In genomic region chr1:161931817-161932216, GRCm38 (mm10) we compare ENCODE assay signal across 31 mouse cellular contexts. TPM values are rescaled to one million over a fixed set of nuclear protein-coding genes. Genes with fewer than 3 reads are reported as not detected.
DNase-seq lines count a peak whose midpoint lies in the region; ATAC-seq lines count a peak whose summit lies in the region.
"Had no signal": no experiment of that assay in that cellular context is flagged by ENCODE, and none has a peak within 500 bp of the region (broad histone marks: within the 10 kb centered on the region; RNA-seq: fewer than 3 reads in every experiment).

No protein-coding gene starts in this region.

- peak; percentile 11 to 12 for DNase-seq in cerebellum, postnatal 14 days
- no peak for DNase-seq in cerebellum, adult 9-11 months
- peak; percentile 18 for DNase-seq in brain, adult 2 months (ENCODE audit: low read depth, low spot score)
- peak; percentile 11 to 17 for DNase-seq in layer of hippocampus, postnatal 10 days (ENCODE audit: low spot score in 2 of 2)
- DNase-seq in spleen, adult 18-20 months = no peak
- DNase-seq in liver = no peak
- DNase-seq: adrenal gland, postnatal 10 days; cerebellum, adult 9-10 months; heart, postnatal 10 days; kidney, adult 2 months; lung, postnatal 36 days; midbrain, embryonic 14.5 days; right cerebral cortex, adult 18-20 months; right cerebral cortex, postnatal 4 days had no signal

- 0 out of 2 replicates have a peak overlapping the region, but pooled peaks have one; percentile 25 for H3K27ac ChIP-seq in hindbrain, embryonic 15.5 days (replicated peaks)
- H3K27ac ChIP-seq in hindbrain, embryonic 12.5 days = no peak overlapping the region
- H3K27ac ChIP-seq: kidney, postnatal 0 days; limb, embryonic 15.5 days; liver, embryonic 15.5 days; lung, embryonic 15.5 days; neural tube, embryonic 12.5 days; stomach, postnatal 0 days had no signal

- peak overlapping the region; percentile 29 for H3K4me2 ChIP-seq in hindbrain, embryonic 15.5 days
- no peak overlapping the region for H3K4me2 ChIP-seq in hindbrain, embryonic 12.5 days (replicated peaks)
- H3K4me2 ChIP-seq: heart, embryonic 11.5 days; limb, embryonic 15.5 days; liver, embryonic 15.5 days; lung, embryonic 15.5 days; neural tube, embryonic 12.5 days had no signal

- ATAC-seq in hindbrain, embryonic 15.5 days (ENCODE audit: low FRiP score, low read depth) = 0 out of 2 replicates have a peak, but pooled peaks have one; percentile 34
- ATAC-seq in hindbrain, embryonic 12.5 days (ENCODE audit: low FRiP score) = no peak

- 67% methylated on average over 10 of the region's 10 CpGs for WGBS in hindbrain, embryonic 15.5 days
- 76% methylated on average over 10 of the region's 10 CpGs for WGBS in hindbrain, embryonic 12.5 days

- no peaks in the 10 kb centered on the region for H3K36me3 ChIP-seq in hindbrain, embryonic 15.5 days
- no peaks in the 10 kb centered on the region for H3K36me3 ChIP-seq in hindbrain, embryonic 12.5 days
- H3K36me3 ChIP-seq: limb, embryonic 15.5 days; liver, embryonic 15.5 days; lung, embryonic 15.5 days; neural tube, embryonic 12.5 days had no signal

- no peak overlapping the region for H3K4me3 ChIP-seq in hindbrain, embryonic 15.5 days
- no peak overlapping the region for H3K4me3 ChIP-seq in hindbrain, embryonic 12.5 days
- H3K4me3 ChIP-seq: limb, embryonic 15.5 days; liver, embryonic 15.5 days; lung, embryonic 15.5 days; megakaryocyte, embryonic 14.5 days; neural tube, embryonic 12.5 days had no signal

- no peaks in the 10 kb centered on the region for H3K4me1 ChIP-seq in hindbrain, embryonic 15.5 days (replicated peaks)
- H3K4me1 ChIP-seq in hindbrain, embryonic 12.5 days = no peaks in the 10 kb centered on the region
- H3K4me1 ChIP-seq: limb, embryonic 15.5 days; liver, embryonic 15.5 days; lung, embryonic 15.5 days; neural tube, embryonic 12.5 days had no signal

- no peak overlapping the region for H3K9ac ChIP-seq in hindbrain, embryonic 15.5 days
- H3K9ac ChIP-seq in hindbrain, embryonic 12.5 days = no peak overlapping the region
- H3K9ac ChIP-seq: limb, embryonic 15.5 days; liver, embryonic 15.5 days; lung, embryonic 15.5 days; neural tube, embryonic 12.5 days had no signal

- no peaks in the 10 kb centered on the region for H3K27me3 ChIP-seq in hindbrain, embryonic 15.5 days
- no peaks in the 10 kb centered on the region for H3K27me3 ChIP-seq in hindbrain, embryonic 12.5 days
- H3K27me3 ChIP-seq: limb, embryonic 15.5 days; liver, embryonic 15.5 days; lung, embryonic 15.5 days; megakaryocyte, embryonic 14.5 days; neural tube, embryonic 12.5 days had no signal

- no peaks in the 10 kb centered on the region for H3K9me3 ChIP-seq in hindbrain, embryonic 15.5 days
- no peaks in the 10 kb centered on the region for H3K9me3 ChIP-seq in hindbrain, embryonic 12.5 days (replicated peaks)
- H3K9me3 ChIP-seq: limb, embryonic 15.5 days; liver, embryonic 15.5 days; lung, embryonic 15.5 days; megakaryocyte, embryonic 14.5 days; neural tube, embryonic 12.5 days had no signal

RNA-seq across cellular contexts. Expression of gene Pigc, which starts 37.2 kb away (rescaled TPM):
- polyA plus RNA-seq in hindbrain, embryonic 15.5 days (2015; fragmentation: Nextera tagmentation; extraction: Ambion mirVana) = 35.4 and 36.6 TPM in 2 replicates
- 35.4 and 36.6 TPM in 2 replicates for polyA plus RNA-seq in hindbrain, embryonic 12.5 days (2016; fragmentation: Nextera tagmentation; extraction: Ambion mirVana)
- total RNA-seq in layer of hippocampus, postnatal 10 days (2021) = 10 to 100 TPM; 15.4 to 18.0 TPM

RNA-seq across cellular contexts. Expression of gene 4930558K02Rik, which starts 47.6 kb away (rescaled TPM):
- polyA plus RNA-seq in hindbrain, embryonic 15.5 days (2015; fragmentation: Nextera tagmentation; extraction: Ambion mirVana) = 0.16 and 0.25 TPM in 2 replicates
- not detected in 2 replicates for polyA plus RNA-seq in hindbrain, embryonic 12.5 days (2016; fragmentation: Nextera tagmentation; extraction: Ambion mirVana)
- under 1 TPM in 1 of 2 experiments, not detected in 1; 0.37 TPM for total RNA-seq in layer of hippocampus, postnatal 10 days (2021)
- total RNA-seq: adrenal gland, postnatal 10 days; gastrocnemius, adult 8-10 months; granulocyte monocyte progenitor cell, adult 5-6 weeks; heart, postnatal 10 days; left cerebral cortex, adult 18-20 months; left cerebral cortex, postnatal 25 days had no signal
- polyA plus RNA-seq: embryonic facial prominence, embryonic 11.5 days; forebrain, embryonic 11.5 days; heart, embryonic 11.5 days; kidney, adult 2 months; kidney, postnatal 0 days; large intestine, adult 2 months; limb, embryonic 15.5 days; liver, embryonic 15.5 days; lung, embryonic 15.5 days; midbrain, embryonic 14.5 days; neural tube, embryonic 12.5 days; stomach, postnatal 0 days had no signal

RNA-seq across cellular contexts. Expression of gene Suco, which starts 55.3 kb away (rescaled TPM):
- 15.1 and 19.5 TPM in 2 replicates for polyA plus RNA-seq in hindbrain, embryonic 15.5 days (2015; fragmentation: Nextera tagmentation; extraction: Ambion mirVana)
- 39.4 and 44.2 TPM in 2 replicates for polyA plus RNA-seq in hindbrain, embryonic 12.5 days (2016; fragmentation: Nextera tagmentation; extraction: Ambion mirVana)
- 10 to 100 TPM; 36.7 to 44.8 TPM for total RNA-seq in layer of hippocampus, postnatal 10 days (2021)

Comparison
In these comparisons a context has a peak if more than half of its experiments do, and no peak if none do; other contexts are left out.
1. DNase-seq: peak in cerebellum, postnatal 14 days (2 of 2), brain, adult 2 months (single experiment) and layer of hippocampus, postnatal 10 days (2 of 2); none in cerebellum, adult 9-11 months (single experiment), spleen, adult 18-20 months (0 of 2) and liver (single experiment).